Mouse (Mus musculus) lung, embryonic 15.5 days (tissue): Measurements from ENCODE around the gene Dock4. TPM values are rescaled to one million over a fixed set of nuclear protein-coding genes. Genes with fewer than 3 reads are reported as not detected.

Experiments
- ATAC-seq: fragments of 200-750 bp; cut with Nextera tagmentation; 2 replicates; pipeline ENCODE4 v1.8.0; 2017; ENCODE audit warnings: moderate number of reproducible peaks, borderline replicate concordance; ENCODE audit not compliant: low FRiP score, low TSS enrichment; ENCODE audit errors: extremely low read depth
- H3K27ac ChIP-seq: fragments of 300-500 bp; sonication (generic); 2 replicates; pipeline ENCODE4 v1.5.1; 2015; ENCODE audit warnings: moderate library complexity, mild to moderate bottlenecking, inconsistent platforms
- H3K27me3 ChIP-seq: fragments of 300-500 bp; sonication (generic); 2 replicates; pipeline ENCODE4 v1.6.1; 2015; ENCODE audit warnings: inconsistent platforms
- H3K36me3 ChIP-seq: fragments of 300-500 bp; sonication (generic); 2 replicates; pipeline ENCODE4 v1.6.1; 2015; ENCODE audit warnings: inconsistent platforms
- H3K4me1 ChIP-seq: fragments of 300-500 bp; sonication (generic); 2 replicates; pipeline ENCODE4 v1.6.1; 2015; ENCODE audit warnings: inconsistent platforms
- H3K4me2 ChIP-seq: fragments of 300-500 bp; sonication (generic); 2 replicates; pipeline ENCODE4 v1.6.1; 2015; ENCODE audit warnings: inconsistent platforms, mild to moderate bottlenecking, moderate library complexity
- H3K4me3 ChIP-seq: fragments of 300-500 bp; sonication (generic); 2 replicates; pipeline ENCODE4 v1.5.1; 2015; ENCODE audit warnings: mild to moderate bottlenecking, inconsistent platforms
- H3K9ac ChIP-seq: fragments of 300-500 bp; sonication (generic); 2 replicates; pipeline ENCODE4 v1.6.1; 2015; ENCODE audit warnings: inconsistent platforms
- H3K9me3 ChIP-seq: fragments of 300-500 bp; sonication (generic); 2 replicates; pipeline ENCODE4 v1.6.1; 2016; ENCODE audit warnings: inconsistent platforms
- WGBS: fragments of 180-500 bp; shearing (Covaris S2); methylation state at CpG from one replicate; pipeline ENCODE4 v1.1.7; 2015; 5-methylcytosine and 5-hydroxymethylcytosine counted together
- polyA plus RNA-seq: library from polyadenylated mRNA; unstranded; fragments of >200 nt; fragmentation: Nextera tagmentation; extraction: Ambion mirVana; gene quantifications from 2 replicates; pipeline ENCODE4 v1.2.1, GENCODE M21; 2015

Gene Dock4
- 23.2 and 28.0 TPM in 2 replicates for polyA plus RNA-seq

- peaks cover 34% of the 10 kb centered on the region for H3K4me1 ChIP-seq
- WGBS = under 1% methylated on average over 80 of the region's 80 CpGs
- peak; percentile 98 for ATAC-seq
These were observed at the start of gene Dock4, which contains the start of gene Zfp277 for GRCm38 (mm10) chr12:40445648-40446449. Gene Dock4, plus strand, starts transcription at chr12:40445952. Gene Zfp277, minus strand, starts transcription at chr12:40445902.

GRCm38 (mm10) chr12:40398916-40399315 lies 46.8 kb upstream of the Dock4 start:
- Histone ChIP-seq H3K9me3 (no peaks in the 10 kb centered on the region), H3K36me3 (no peaks in the 10 kb centered on the region), H3K27me3 (no peaks in the 10 kb centered on the region), H3K9ac (no peak overlapping the region), H3K4me2 (no peak overlapping the region), H3K4me3 (no peak overlapping the region), H3K27ac (no peak overlapping the region), H3K4me1 (no peaks in the 10 kb centered on the region)
- no peak for ATAC-seq
- 94% methylated on average over 2 of the region's 2 CpGs for WGBS

More at GRCm38 (mm10) chr12:40445648-40446449, at the start of gene Dock4, which contains the start of gene Zfp277:
- H3K27ac ChIP-seq = peak within 1 kb of the TSS; percentile 85
- H3K9me3 ChIP-seq = no peaks in the 10 kb centered on the region
- H3K4me3 ChIP-seq = peak within 1 kb of the TSS; percentile 78
- no peaks in the 10 kb centered on the region for H3K27me3 ChIP-seq
- no peaks in the 10 kb centered on the region for H3K36me3 ChIP-seq
- peak within 1 kb of the TSS; percentile 80 for H3K9ac ChIP-seq
- peak within 1 kb of the TSS; percentile 87 for H3K4me2 ChIP-seq

- no peaks in the 10 kb centered on the region for H3K4me1 ChIP-seq
- no peak overlapping the region for H3K4me3 ChIP-seq
- WGBS = 88% methylated on average over 2 of the region's 2 CpGs
- H3K27ac ChIP-seq = no peak overlapping the region
- H3K4me2 ChIP-seq = no peak overlapping the region
- no peak overlapping the region for H3K9ac ChIP-seq
- H3K9me3 ChIP-seq = no peaks in the 10 kb centered on the region
- ATAC-seq = no peak
- no peaks in the 10 kb centered on the region for H3K36me3 ChIP-seq
- H3K27me3 ChIP-seq = no peaks in the 10 kb centered on the region
These were observed 46.4 kb upstream of the Dock4 start for GRCm38 (mm10) chr12:40399386-40399785.

- H3K4me2 ChIP-seq = no peak overlapping the region
- H3K27me3 ChIP-seq = no peaks in the 10 kb centered on the region
- H3K9ac ChIP-seq = no peak overlapping the region
- H3K4me1 ChIP-seq = no peaks in the 10 kb centered on the region
- H3K4me3 ChIP-seq = no peak overlapping the region
- 85% methylated on average over 10 of the region's 10 CpGs for WGBS
- H3K36me3 ChIP-seq = no peaks in the 10 kb centered on the region
- no peaks in the 10 kb centered on the region for H3K9me3 ChIP-seq
- H3K27ac ChIP-seq = no peak overlapping the region
- ATAC-seq = no peak
These were observed 45.9 kb upstream of the Dock4 start for GRCm38 (mm10) chr12:40399812-40400211.

GRCm38 (mm10) chr12:40414682-40415311 lies 31.0 kb upstream of the Dock4 start:
- no peaks in the 10 kb centered on the region for H3K36me3 ChIP-seq
- no peak overlapping the region for H3K4me2 ChIP-seq
- ATAC-seq = no peak
- no peak overlapping the region for H3K9ac ChIP-seq
- no peaks in the 10 kb centered on the region for H3K9me3 ChIP-seq
- 73% methylated on average over 5 of the region's 5 CpGs for WGBS
- H3K4me1 ChIP-seq = no peaks in the 10 kb centered on the region
- H3K27ac ChIP-seq = no peak overlapping the region
- no peaks in the 10 kb centered on the region for H3K27me3 ChIP-seq
- no peak overlapping the region for H3K4me3 ChIP-seq

DNA sequence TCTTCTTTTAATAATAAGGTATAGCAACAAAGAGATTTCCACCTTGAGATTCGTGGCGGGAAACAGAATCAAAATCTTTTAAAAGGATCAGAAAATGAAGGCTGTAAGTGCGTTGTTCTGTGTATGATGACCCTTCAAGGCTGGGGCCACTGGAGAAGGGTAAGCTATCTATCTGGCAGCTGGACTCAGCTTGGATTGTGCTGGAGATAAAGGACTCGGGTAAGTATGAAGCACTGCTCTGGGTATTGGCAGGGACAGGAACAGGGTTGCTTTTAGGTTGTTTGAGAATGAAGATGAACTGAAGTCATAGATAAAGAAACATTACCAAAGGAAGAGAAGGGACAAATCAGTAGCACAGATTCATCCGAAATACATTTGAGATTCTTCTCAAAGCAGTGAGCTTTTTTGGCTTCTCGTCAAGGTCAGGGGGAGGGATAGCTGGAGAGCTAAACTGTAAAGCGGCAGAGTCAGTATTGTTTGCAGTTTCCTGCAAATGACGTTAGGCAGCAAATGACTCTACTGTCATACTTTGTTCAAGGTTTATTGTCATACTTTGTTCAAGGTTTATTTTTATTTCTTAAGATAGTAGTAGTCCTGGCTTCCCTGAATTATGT lies 30.3 kb upstream of the Dock4 start:
- Histone ChIP-seq H3K27ac (no peak overlapping the region), H3K4me1 (no peaks in the 10 kb centered on the region), H3K27me3 (no peaks in the 10 kb centered on the region), H3K4me3 (no peak overlapping the region), H3K9me3 (no peaks in the 10 kb centered on the region), H3K9ac (no peak overlapping the region), H3K36me3 (no peaks in the 10 kb centered on the region), H3K4me2 (no peak overlapping the region)
- 52% methylated on average over 8 of the region's 8 CpGs for WGBS
- no peak for ATAC-seq

GRCm38 (mm10) chr12:40417257-40417656 lies 28.5 kb upstream of the Dock4 start:
- Histone ChIP-seq H3K4me1 (no peaks in the 10 kb centered on the region), H3K9ac (no peak overlapping the region), H3K36me3 (no peaks in the 10 kb centered on the region), H3K4me3 (no peak overlapping the region), H3K4me2 (no peak overlapping the region), H3K27me3 (no peaks in the 10 kb centered on the region), H3K27ac (no peak overlapping the region), H3K9me3 (no peaks in the 10 kb centered on the region)
- ATAC-seq = no peak
- WGBS = 73% methylated on average over 4 of the region's 4 CpGs

DNA sequence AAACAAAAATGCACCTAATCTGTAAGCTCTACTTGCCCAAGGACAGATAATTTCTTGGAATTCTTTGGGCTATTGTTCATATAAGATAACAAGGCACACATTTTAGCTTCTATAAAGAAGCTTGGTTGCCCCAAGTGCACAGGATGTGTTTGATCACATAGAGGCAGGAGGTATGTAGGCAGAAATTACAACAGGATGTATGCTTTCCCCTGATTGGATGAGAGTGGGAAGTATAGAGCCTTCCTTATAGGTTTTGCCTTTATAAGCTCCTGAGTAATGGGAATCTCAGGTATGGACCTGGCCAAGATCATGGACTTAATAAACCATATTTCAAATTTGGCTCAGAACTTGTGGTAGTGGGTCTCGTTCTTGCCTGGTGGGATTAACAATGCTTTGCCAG lies 20.8 kb upstream of the Dock4 start:
- H3K4me2 ChIP-seq = no peak overlapping the region
- H3K27ac ChIP-seq = no peak overlapping the region
- no peak overlapping the region for H3K4me3 ChIP-seq
- H3K27me3 ChIP-seq = no peaks in the 10 kb centered on the region
- H3K36me3 ChIP-seq = no peaks in the 10 kb centered on the region
- 0 out of 2 replicates have a peak, but pooled peaks cover 1% of the 10 kb centered on the region for H3K4me1 ChIP-seq
- no peaks in the 10 kb centered on the region for H3K9me3 ChIP-seq
- 90% methylated on average over 1 of the region's 1 CpGs for WGBS
- H3K9ac ChIP-seq = no peak overlapping the region
- no peak for ATAC-seq

DNA sequence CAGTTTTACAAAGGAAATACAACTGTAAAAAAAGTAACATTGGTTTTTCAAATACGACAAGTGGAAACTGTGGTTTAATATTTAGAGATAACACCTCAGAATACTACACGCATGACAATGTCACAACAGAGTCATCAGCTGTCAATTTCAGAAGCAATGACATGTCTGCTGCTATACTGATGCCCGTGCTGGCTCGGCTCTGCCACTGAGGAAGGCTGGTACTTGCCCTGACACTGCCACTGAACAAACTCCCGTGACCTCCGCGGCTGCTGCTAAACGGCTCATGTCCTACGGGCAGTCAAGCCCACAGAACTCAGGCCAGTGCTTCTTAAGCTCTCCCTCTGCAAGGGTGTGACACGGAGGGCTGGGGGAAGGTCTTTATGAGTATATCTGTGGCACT lies 18.1 kb upstream of the Dock4 start:
- WGBS = 75% methylated on average over 10 of the region's 10 CpGs

GRCm38 (mm10) chr12:40429976-40430375 lies 15.8 kb upstream of the Dock4 start:
- H3K4me2 ChIP-seq = no peak overlapping the region
- H3K9me3 ChIP-seq = no peaks in the 10 kb centered on the region
- no peak overlapping the region for H3K4me3 ChIP-seq
- 0 out of 2 replicates have a peak overlapping the region, but pooled peaks have one; percentile 2 for H3K27ac ChIP-seq
- no peaks in the 10 kb centered on the region for H3K27me3 ChIP-seq
- ATAC-seq = no peak
- 45% methylated on average over 3 of the region's 3 CpGs for WGBS
- no peak overlapping the region for H3K9ac ChIP-seq
- peaks cover 10% of the 10 kb centered on the region for H3K4me1 ChIP-seq
- H3K36me3 ChIP-seq = no peaks in the 10 kb centered on the region

More for the DNA sequence above, 18.1 kb upstream of the Dock4 start:
- Histone ChIP-seq H3K4me3 (no peak overlapping the region), H3K27ac (no peak overlapping the region), H3K4me1 (peaks cover 10% of the 10 kb centered on the region), H3K9me3 (no peaks in the 10 kb centered on the region), H3K4me2 (no peak overlapping the region), H3K36me3 (no peaks in the 10 kb centered on the region), H3K9ac (no peak overlapping the region), H3K27me3 (no peaks in the 10 kb centered on the region)
- ATAC-seq = no peak

GRCm38 (mm10) chr12:40431075-40431474 lies 14.7 kb upstream of the Dock4 start:
- 65% methylated on average over 5 of the region's 5 CpGs for WGBS
- Histone ChIP-seq H3K4me3 (no peak overlapping the region), H3K4me1 (peaks cover 10% of the 10 kb centered on the region), H3K27me3 (no peaks in the 10 kb centered on the region), H3K9me3 (no peaks in the 10 kb centered on the region), H3K36me3 (no peaks in the 10 kb centered on the region), H3K9ac (no peak overlapping the region), H3K4me2 (no peak overlapping the region), H3K27ac (no peak overlapping the region)
- no peak for ATAC-seq

- Histone ChIP-seq H3K9ac (no peak overlapping the region), H3K9me3 (no peaks in the 10 kb centered on the region), H3K27me3 (no peaks in the 10 kb centered on the region), H3K4me3 (no peak overlapping the region), H3K36me3 (no peaks in the 10 kb centered on the region), H3K4me1 (peaks cover 10% of the 10 kb centered on the region), H3K27ac (no peak overlapping the region), H3K4me2 (no peak overlapping the region)
- ATAC-seq = no peak
- 24% methylated on average over 3 of the region's 3 CpGs for WGBS
These were observed 11.7 kb upstream of the Dock4 start for GRCm38 (mm10) chr12:40434101-40434500.
